Mouse (Mus musculus) megakaryocyte, embryonic 14.5 days (primary cell): ENCODE data around the gene Trim56. TPM values are rescaled to one million over a fixed set of nuclear protein-coding genes. Genes with fewer than 3 reads are reported as not detected.

ENCODE experiments used
- H3K27me3 ChIP-seq: replicated peaks from 2 replicates; pipeline ENCODE3; 2012; ENCODE audit warnings: inconsistent platforms
- H3K36me3 ChIP-seq: replicated peaks from 2 replicates; pipeline ENCODE3; 2012; ENCODE audit warnings: low read length, inconsistent platforms, mixed read lengths
- H3K4me1 ChIP-seq: 2 replicates; pipeline ENCODE4 v1.6.1; 2012; ENCODE audit warnings: inconsistent platforms
- H3K4me3 ChIP-seq: replicated peaks from 2 replicates; pipeline ENCODE3; 2012; ENCODE audit warnings: moderate library complexity, mild to moderate bottlenecking, inconsistent platforms
- H3K9me3 ChIP-seq: 2 replicates; pipeline ENCODE4 v1.6.1; 2012; ENCODE audit warnings: inconsistent platforms
- FLI1 ChIP-seq: IDR thresholded peaks from 2 replicates; pipeline ENCODE4 v1.6.1; 2012; ENCODE audit warnings: low read length, inconsistent platforms, mixed read lengths
- GATA1 ChIP-seq: IDR thresholded peaks from 3 replicates; pipeline ENCODE4 v1.6.1; 2012; ENCODE audit warnings: mixed read lengths, low read length, inconsistent platforms, borderline replicate concordance
- polyA plus RNA-seq: library from polyadenylated mRNA; stranded (reverse); fragments of >175 nt; gene quantifications from 2 replicates; pipeline ENCODE4 v1.2.3, GENCODE M21; 2012; ENCODE audit warnings: low replicate concordance; ENCODE audit not compliant: insufficient read depth

Gene Trim56
- polyA plus RNA-seq, 1 experiment = 2.1 TPM

- peaks cover 67% of the 10 kb centered on the region for H3K4me1 ChIP-seq
- H3K36me3 ChIP-seq = no peaks in the 10 kb centered on the region
- H3K4me3 ChIP-seq = no peak overlapping the region
- no peaks in the 10 kb centered on the region for H3K27me3 ChIP-seq
- TF ChIP-seq GATA1 (no peak), FLI1 (no peak)
- 0 out of 2 replicates have a peak, but pooled peaks cover 7% of the 10 kb centered on the region for H3K9me3 ChIP-seq
These were observed 20.0 kb downstream of the Trim56 start for GRCm38 (mm10) chr5:137096037-137096436.

GRCm38 (mm10) chr5:137095135-137095534 lies 20.9 kb downstream of the Trim56 start:
- Histone ChIP-seq H3K27me3 (no peaks in the 10 kb centered on the region), H3K4me1 (peaks cover 60% of the 10 kb centered on the region), H3K36me3 (no peaks in the 10 kb centered on the region), H3K9me3 (0 out of 2 replicates have a peak, but pooled peaks cover 7% of the 10 kb centered on the region), H3K4me3 (no peak overlapping the region)
- TF ChIP-seq GATA1 (no peak), FLI1 (no peak)

DNA sequence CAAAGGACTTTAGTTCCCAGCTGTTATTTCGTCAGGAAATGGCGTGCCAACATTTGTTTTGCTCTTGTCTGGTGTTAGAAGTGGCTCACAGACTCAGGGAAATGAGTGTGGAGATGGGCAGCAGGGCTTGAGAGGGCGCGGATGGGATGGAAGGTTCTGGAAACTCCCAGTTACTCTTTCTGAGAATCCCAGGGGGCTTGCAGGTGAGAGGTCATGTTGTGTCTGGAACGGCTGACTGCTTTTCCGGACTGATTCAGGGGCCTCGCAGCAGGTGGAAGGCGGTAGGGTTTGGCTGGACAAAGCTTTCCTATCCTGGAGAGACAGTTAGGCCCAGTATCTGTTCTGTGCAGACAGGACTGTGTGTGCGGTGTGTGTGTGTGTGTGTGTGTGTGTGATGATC lies 22.3 kb downstream of the Trim56 start:
- Histone ChIP-seq H3K4me1 (peaks cover 47% of the 10 kb centered on the region), H3K9me3 (0 out of 2 replicates have a peak, but pooled peaks cover 7% of the 10 kb centered on the region), H3K36me3 (no peaks in the 10 kb centered on the region), H3K4me3 (no peak overlapping the region), H3K27me3 (no peaks in the 10 kb centered on the region)
- TF ChIP-seq FLI1 (no peak), GATA1 (no peak)

DNA sequence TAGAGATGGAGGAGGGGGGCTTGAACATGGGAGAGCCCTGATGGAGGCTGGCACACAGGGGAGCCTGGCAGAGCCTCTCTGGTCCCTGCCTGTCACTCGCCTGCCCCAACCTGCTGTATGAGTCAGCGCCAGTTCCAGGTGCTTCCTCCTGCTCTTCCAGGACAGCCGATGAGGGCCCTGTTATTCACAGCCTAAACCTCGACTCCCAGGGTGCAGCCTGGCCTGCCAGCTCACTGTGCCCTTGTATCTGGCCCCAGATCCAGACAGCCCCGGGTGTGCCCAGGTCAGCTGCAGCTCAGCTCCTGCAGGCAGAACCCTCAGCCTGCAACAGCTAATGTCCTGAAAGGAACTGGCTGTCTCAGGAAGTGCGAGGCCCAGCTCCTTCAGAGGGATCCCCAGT lies 24.4 kb downstream of the Trim56 start:
- peaks cover 13% of the 10 kb centered on the region for H3K9me3 ChIP-seq
- peaks cover 59% of the 10 kb centered on the region for H3K4me1 ChIP-seq
- TF ChIP-seq FLI1 = no peak
- no peak for TF ChIP-seq GATA1
- no peaks in the 10 kb centered on the region for H3K27me3 ChIP-seq
- peak overlapping the region; percentile 44 for H3K4me3 ChIP-seq
- H3K36me3 ChIP-seq = no peaks in the 10 kb centered on the region

GRCm38 (mm10) chr5:137090870-137091269 lies 25.1 kb downstream of the Trim56 start:
- Histone ChIP-seq H3K27me3 (peaks cover 2% of the 10 kb centered on the region), H3K4me3 (no peak overlapping the region), H3K9me3 (peaks cover 18% of the 10 kb centered on the region), H3K36me3 (no peaks in the 10 kb centered on the region), H3K4me1 (peaks cover 64% of the 10 kb centered on the region)
- TF ChIP-seq FLI1 = no peak
- TF ChIP-seq GATA1 = no peak

GRCm38 (mm10) chr5:137087410-137087809 lies 28.6 kb downstream of the Trim56 start:
- Histone ChIP-seq H3K36me3 (no peaks in the 10 kb centered on the region), H3K4me1 (peaks cover 74% of the 10 kb centered on the region), H3K4me3 (no peak overlapping the region), H3K27me3 (peaks cover 2% of the 10 kb centered on the region), H3K9me3 (peaks cover 23% of the 10 kb centered on the region)
- TF ChIP-seq GATA1 (no peak), FLI1 (no peak)

GRCm38 (mm10) chr5:137085731-137086130 lies 30.3 kb downstream of the Trim56 start:
- Histone ChIP-seq H3K36me3 (no peaks in the 10 kb centered on the region), H3K4me1 (peaks cover 70% of the 10 kb centered on the region), H3K27me3 (peaks cover 2% of the 10 kb centered on the region), H3K9me3 (peaks cover 28% of the 10 kb centered on the region), H3K4me3 (no peak overlapping the region)
- TF ChIP-seq GATA1 = no peak
- no peak for TF ChIP-seq FLI1

DNA sequence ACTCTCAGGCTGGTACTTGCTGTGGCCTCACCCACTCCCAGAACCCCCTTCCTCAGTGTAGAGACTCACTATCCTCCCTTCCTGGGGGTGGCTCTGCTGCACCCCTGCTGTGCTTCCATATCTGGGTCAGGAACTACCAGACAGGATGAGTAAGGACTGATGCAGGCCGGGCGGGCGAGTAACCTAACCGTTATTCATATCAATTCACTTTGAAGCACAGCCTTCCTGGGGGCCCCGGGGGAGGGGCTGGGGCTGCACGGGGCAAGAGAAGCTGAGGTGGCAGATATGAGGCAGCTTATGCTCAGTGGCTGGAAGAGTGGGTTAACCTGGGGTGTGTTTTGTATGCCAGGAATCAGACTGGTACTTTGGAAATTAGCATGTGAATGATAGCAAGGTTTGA lies 31.0 kb downstream of the Trim56 start:
- peaks cover 2% of the 10 kb centered on the region for H3K27me3 ChIP-seq
- H3K4me1 ChIP-seq = peaks cover 77% of the 10 kb centered on the region
- peaks cover 28% of the 10 kb centered on the region for H3K9me3 ChIP-seq
- no peak overlapping the region for H3K4me3 ChIP-seq
- H3K36me3 ChIP-seq = no peaks in the 10 kb centered on the region
- TF ChIP-seq FLI1 (no peak), GATA1 (no peak)

GRCm38 (mm10) chr5:137083051-137083450 lies 33.0 kb downstream of the Trim56 start:
- H3K4me3 ChIP-seq = no peak overlapping the region
- H3K4me1 ChIP-seq = peaks cover 91% of the 10 kb centered on the region
- no peaks in the 10 kb centered on the region for H3K36me3 ChIP-seq
- TF ChIP-seq FLI1 (no peak), GATA1 (no peak)
- H3K9me3 ChIP-seq = peaks cover 28% of the 10 kb centered on the region
- peaks cover 2% of the 10 kb centered on the region for H3K27me3 ChIP-seq

DNA sequence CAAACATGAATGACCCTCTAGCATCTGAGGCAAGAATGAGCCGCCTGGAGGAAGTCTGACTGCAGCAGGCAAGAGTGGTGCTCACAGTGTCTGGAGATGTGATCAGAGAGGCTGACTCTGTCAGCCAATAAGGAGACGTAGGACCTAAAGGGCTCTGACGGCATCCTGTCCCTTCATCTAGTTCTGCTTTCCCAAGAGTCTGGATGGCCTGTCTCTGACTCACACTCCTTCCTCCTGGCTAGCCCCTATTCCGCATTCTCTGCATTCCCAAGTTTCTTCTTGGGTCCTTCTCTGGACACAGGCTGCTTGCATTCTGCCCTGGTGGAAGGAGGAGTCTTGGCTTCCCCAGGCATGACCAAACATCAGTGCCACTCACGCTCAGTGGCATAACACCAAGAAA lies 36.2 kb downstream of the Trim56 start:
- 0 out of 2 replicates have a peak, but pooled peaks cover 4% of the 10 kb centered on the region for H3K9me3 ChIP-seq
- TF ChIP-seq GATA1 (no peak), FLI1 (no peak)
- H3K4me1 ChIP-seq = peaks cover 90% of the 10 kb centered on the region
- no peaks in the 10 kb centered on the region for H3K36me3 ChIP-seq
- peak overlapping the region; percentile 35 for H3K4me3 ChIP-seq
- no peaks in the 10 kb centered on the region for H3K27me3 ChIP-seq

- peaks cover 89% of the 10 kb centered on the region for H3K4me1 ChIP-seq
- H3K27me3 ChIP-seq = no peaks in the 10 kb centered on the region
- H3K9me3 ChIP-seq = 0 out of 2 replicates have a peak, but pooled peaks cover 4% of the 10 kb centered on the region
- H3K4me3 ChIP-seq = no peak overlapping the region
- TF ChIP-seq GATA1 (no peak), FLI1 (no peak)
- H3K36me3 ChIP-seq = no peaks in the 10 kb centered on the region
These were observed 37.4 kb downstream of the Trim56 start for GRCm38 (mm10) chr5:137078616-137079015.
